Mouse (Mus musculus): ENCODE data around the gene Prrxl1.

Prrxl1 gene

DNA sequence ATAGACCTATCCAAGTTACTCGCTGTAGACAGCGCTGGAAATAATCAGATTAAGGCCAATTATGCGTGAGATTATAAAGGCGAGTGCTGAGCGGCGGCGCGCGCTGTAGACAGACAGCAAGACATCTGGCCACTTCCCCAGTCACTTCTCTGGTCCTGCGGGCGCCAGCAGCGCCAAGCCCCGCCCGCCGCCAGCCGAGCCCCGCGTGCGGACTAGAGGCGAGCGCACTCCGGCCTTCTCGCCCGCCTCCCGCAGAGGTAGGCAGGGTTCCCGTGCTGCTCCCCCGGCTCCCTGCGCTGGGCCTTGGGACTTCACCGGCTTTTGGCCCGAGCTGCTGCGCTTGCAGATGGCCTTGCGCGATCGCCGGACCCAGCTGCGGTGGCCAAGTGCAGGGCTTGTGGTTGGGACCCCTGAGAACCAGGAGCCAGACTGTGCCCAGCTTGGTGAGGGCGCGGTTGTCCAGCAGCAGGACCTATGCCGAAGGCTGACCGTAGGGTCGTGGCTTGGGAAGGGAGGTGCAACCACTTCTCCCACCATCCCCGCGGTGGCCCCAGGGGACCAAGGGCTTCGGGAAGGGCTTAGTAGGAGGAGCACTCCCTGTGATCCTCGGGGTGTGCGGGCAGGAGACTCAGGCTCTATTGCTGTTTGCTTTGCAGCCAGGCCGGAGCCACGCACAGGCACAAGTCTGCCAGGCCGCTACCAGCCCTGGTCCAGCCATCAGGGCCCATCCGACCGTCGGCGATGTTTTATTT is at the start of gene Prrxl1:
Prrxl1 (plus strand) TSS at position 118 of the 752 bp plus-strand sequence.
- DNase-seq: no peak

DNA sequence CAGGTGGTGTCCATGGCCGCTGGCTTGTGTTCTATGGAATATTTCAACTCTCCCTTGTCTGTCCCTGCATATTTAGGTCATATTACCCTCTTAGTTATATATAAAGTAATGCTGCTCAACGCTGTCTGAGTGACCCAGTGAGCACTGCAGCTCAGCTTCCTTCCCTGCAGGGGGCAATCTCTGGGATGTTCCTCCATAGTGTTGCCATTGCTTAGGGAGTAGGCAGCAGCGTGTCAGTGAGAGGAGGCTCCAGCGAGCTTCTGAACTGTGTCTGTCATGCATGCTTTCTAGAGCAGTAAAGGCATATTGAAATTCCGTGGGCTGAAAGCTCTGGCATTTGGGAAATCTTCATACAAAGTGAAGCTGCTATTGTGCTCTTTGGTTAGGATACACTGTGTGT is 47.4 kb upstream of the Prrxl1 start:
- no peak for DNase-seq

DNA sequence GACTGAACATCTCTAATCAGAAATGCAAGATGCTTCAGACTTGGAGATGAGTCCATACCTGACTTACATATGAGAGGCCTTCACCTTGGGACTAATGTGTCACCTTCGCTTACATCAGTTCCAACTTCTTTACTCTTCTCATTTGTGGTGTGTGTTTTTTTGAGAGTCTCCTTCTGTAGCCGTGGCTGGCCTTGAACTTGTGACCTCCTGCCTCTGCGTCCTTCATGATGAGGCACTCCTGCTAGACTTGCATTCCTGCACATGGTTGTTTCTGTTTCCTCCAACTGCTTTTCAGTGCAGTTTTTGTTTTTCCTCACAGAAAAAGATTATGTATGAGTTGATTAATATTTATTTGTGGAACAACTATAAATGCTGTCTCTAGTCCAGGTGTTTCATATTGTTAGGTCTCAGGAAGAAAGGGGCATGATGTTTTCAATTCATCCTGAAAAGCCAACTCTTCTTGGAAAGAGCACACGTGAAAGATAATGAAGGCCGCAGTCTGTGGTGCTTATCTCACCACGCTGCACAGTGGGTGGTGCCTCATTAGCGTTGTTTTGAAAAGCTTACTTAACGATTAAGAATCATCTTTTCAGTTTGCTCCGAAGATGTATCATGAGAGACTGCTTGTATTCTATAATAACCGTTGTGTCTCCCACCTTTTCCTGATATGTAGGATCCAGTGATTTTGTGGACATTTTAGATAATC is 45.9 kb upstream of the Prrxl1 start:
- DNase-seq: no peak

DNA sequence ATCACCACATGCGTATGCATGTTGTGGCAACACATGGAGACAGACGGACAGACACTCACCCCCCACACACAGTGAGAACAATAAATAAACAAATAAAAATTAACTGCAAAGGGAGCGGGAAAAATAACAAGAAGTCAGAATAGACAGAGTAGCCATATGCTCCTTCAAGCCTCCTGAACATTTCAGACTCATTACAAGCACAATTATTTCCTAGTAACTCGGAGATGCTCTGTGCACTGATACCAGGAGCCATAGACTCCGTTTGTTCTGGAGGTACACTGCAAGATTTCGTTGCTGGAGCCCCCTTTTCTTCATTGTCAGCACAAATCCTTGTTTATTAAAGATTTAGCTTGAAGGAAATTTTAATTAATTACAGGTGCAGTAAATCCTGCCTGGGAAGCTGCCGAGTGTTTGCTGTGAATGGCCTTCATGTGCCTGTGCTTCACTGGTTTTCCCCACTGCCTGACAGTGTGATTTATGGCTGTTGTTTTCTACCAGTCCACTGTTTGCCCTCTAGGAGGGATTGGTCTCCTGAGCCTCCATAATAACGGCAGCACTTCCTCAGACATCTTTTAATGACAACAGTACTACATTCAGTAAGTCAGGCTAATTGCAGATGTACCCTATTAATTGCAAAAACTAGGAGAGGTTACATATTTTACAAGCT is 44.2 kb upstream of the Prrxl1 start:
- DNase-seq: no peak

DNA sequence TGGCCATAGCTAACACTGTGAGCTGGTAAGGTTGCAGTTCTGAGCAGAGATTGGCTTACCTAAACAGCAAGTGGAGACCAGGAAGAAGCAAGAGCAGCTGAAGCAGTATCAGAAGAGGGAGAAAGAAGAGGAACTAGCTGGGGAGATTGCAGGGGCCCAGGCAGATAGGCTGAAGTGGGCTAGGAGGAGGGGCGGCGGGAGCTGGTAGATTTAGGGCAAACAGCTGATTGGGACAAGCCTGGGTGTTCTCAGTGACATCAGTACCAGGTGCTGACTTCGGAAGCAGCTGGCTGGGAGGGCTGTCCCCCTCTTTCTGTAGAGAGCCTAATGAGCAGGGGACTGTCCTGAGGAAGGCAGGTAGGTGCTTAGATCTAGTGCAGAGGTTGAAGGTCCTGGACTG is 37.8 kb upstream of the Prrxl1 start:
- no peak for DNase-seq

DNA sequence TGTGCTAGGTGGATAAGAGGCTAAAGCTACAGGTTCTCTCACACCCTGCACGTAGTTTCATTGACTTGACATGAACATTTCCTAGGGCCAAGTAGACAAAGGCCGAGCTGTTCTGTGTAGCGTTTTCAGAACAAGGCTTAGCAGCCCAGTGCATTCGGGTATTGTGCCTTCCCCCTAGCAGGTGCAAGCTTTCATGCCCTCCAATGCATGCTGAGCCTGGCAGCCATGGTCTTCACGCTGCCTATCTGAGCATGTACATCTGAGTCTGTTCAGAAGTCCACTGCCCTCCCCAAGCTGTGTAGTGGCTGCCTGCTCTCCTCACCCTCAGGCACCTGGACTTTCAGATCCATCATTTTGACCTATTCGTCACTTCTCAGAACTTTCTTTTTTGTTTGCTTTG is 35.5 kb upstream of the Prrxl1 start:
- DNase-seq: no peak

DNA sequence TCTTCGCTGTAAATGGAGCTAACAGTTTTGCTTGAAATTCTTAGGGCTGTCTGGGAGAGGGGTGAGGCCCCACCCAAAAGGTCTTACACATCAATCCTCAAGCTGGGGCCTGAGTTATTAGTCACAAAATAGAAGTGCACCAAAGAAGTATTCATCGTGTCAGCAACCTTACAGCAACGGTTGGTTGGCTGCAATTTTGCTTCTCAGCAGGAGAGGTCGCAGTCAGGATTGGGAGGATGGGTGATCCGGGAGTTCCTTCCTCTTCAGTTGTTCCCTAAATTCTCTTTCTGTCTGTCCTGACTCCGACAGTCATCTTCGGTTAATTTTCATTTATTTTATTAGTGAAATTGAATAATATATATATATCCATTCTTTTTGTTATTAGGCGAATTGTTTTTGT is 26.7 kb upstream of the Prrxl1 start:
- DNase-seq: no peak

DNA sequence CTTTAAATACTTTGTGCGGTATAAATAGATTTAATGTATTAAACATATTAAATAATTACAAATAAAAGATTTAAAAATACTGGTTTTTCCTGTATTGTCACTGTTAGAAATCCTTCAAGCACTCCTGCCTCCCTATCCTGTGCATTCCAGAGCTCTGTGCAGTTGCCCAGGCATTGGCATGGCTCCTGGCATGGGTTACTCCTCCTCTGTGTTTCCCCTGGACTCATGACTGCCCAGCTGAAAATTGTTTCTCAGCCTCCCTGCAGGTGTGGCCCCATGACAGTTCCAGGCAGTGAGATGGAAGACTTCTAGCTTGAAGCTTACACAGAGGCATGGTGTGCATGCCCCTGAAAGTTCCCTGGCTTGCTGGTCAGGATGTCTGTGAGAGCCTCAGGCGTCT is 20.8 kb upstream of the Prrxl1 start:
- no peak for DNase-seq

DNA sequence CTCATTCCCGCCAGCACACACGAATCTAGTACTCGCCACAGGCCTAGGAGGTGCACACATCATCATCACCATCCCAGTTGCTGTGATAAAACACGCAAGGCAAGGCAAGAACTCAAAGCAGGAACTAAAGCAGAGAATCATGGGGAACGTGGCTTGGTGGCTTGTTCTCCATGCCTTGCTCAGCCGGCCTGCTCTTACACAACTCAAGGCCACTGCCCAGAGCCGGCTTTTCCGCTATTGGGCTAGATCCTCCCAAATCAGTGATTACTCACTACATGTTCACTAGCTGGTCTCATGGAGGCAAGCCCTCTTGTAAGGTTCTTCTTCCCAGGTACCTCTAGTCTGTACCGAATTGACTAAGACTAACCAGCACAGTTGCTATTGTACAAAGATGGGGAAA is 15.5 kb upstream of the Prrxl1 start:
- DNase-seq: no peak

DNA sequence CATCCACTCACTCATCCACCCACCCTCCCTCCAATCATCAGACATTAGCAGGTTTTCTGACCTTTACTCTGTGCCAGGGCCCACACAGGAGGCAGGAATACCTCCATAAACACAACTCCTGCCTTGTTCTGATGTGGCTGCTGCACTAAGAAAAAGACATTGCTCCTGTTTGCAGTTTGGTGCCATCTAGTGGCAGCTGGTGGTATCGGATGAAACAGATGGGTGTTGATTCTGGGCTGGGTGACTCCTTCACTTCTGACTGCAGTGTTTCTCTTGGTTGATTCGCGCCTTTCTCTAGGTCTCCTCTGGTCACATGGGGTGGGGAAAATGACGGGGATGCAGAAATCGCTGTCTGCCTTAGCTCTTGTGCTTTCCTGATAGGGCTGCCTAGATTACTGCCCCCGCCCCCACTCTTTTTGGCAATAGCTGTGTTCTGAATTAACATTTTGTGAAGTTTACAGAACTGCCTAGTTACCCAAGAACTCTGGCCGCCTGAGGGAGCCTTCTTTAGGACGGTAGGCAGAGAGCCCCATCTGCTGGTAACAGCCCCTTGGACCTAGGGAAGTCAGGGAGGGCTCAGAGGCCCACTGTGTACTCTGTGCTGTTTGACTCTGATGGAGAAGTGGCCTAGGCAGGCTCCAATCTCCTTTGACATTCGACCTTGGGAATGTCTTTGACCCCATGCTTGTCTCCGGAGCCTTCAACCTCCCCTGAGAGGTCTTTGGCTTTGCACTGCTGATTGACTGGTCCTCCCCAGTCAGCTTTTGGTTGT is 12.0 kb upstream of the Prrxl1 start:
- peak; percentile 58 to 69 for DNase-seq

DNA sequence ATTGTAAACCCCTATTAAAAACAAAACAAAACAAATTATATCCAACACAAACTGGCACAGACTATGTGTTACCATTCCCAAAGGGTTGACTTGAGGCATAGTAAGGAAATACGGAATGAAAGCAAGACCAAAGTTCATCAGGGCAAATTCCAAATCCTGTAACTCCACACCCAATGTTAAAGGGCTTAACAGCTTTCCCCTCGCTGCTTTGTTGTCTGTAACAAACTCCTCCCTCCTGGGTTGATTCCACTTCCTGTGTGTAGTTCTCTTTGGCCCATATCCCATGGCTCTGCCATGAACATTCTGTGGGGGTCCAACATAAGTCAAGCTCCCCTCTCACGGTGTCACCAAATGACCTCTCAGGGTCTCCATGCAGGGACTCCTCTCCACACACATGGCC is 8.8 kb upstream of the Prrxl1 start:
- DNase-seq: no peak

DNA sequence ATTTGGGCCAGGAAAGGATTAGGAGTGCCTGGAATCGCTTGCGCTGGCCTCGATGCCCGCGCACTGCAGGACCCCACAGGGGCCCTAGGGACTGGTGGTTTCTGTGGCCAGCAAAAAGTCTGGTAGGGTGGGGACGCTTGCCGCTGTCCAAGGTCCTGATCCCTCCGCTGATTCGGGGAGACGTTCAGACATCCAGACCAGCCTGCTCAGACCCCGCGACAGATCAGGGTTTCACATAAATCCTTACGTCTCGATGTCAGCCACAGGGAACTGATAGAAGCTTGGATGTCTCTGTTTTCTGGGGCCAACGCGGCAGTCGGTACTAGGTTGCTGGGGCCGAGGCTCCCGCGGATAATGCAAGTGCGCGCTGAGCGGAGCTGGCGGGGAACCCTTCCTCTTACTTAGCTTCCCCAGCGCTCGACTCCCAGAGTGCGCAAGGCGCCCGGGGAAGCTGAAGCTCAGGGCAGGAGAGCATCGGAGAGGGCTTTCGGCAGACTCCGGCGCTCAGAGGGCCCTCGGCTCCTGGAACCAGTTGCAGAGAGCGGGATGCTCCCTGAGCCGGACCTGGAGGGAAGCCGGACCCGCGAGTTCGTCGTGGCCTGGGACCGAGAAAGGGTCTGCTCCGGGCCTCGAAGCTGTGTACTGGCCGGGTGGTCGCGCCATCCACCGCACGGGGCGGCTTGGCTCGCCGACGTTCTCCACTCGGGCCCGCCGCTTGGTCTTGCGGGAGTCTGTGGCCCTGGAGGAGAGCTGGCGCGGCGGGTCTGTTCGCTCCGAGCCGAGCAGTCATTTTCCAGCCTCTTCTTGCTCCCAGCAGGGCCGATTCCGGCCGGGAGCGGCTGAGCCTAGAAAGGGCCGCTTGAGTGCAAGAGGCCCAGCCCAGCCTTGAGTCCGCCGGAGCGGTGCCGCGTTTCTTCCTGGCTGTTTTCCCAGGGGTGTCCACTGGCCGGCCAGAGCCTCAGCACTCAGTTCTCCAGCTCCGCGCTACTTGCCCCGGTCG is 1.7 kb upstream of the Prrxl1 start:
- DNase-seq: peak in 1 of 2 experiments; percentile 27

DNA sequence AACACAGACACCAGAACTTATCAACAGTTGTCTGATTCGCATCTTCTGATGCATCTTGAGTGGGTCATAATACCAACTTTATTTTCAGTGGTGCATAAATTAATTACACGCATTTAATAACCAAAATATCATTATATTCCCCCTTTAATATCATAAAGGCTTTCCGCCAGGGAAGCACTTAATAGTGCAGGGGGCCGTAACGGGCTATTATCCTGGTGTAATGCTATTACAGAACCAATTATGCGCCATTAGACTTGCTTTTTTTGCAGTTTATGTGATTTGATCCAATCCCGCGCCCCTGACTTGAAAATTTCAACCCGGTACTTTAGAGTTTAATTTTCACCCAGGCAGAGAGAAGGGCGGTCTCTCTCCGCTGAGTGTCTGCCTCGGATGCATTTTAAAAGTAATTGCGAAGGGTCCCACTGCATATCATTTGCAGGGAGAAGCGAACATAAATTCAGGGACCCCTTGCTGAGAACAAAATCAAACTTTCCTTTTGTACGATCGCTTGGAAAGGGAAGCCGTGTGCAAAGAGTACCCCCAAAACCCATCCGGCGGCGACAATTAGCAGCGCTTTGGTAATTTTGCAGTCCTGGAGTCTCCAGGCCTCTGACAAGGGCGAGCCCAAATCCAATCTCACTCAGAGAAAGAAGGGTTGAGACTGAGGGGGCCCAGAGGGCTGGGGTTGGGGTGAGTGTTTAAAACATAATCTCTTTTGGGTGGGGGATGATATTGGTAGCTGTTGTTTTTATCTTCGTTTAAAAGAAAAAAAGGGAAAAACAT is 579 bp upstream of the Prrxl1 start:
- DNase-seq: no peak

DNA sequence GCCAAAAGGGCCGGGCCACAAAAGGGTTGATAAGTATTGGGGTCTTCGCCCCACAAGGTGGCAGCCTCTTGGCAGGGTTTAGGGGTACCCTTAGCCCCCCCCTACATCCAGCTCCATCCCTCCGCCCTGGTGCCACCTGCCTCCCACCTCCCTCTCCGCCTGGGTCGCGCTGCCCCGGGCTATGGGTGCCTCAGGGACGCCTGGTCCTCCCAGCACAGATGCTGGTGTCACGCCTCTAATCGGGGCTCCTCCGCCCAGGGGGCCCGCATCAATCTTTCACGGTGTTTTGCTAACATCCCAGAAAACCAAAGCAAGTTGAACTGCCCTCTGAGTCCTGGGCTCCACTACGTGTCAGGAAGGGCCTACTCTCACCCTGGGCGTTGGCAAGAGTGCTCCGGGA is 903 bp downstream of the Prrxl1 start:
- no peak for DNase-seq

DNA sequence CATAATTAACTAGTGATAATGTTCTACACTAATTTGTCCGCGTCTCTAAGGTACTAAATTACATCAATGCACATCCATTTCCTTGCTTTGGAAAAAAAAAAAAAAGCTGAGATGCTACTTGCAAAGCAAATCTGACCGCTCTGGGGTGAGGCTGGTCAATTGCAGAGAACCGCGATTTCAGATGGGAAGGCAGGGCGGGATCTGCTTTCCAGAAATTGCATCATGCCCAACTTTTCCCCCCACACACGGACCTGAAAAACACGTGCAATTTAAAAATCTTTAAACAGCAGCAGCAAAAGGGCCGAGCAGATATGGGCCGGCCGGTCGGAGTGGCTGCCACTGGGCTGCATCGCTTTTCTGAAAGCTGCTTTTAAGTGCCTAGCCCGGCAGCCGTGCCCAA is 6.3 kb downstream of the Prrxl1 start:
- no peak for DNase-seq

DNA sequence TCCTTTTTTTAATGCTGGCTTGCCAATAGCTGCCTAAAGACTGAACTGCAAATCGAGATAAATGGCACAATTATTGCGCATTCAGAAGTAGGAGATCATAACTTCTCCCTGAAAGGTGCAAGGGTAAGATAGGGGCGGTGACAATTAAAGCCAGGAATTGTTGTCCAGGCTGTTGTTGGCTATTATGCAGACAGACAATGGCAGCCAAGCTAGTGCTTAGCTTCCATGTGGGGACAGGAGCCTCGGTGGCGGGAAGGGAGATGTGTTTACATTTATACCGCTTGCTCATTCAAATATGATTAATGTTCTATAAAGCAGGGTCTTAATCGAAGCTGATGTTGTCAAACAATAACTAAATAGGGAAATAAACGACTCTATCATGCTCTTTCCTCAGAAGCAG is 7.1 kb downstream of the Prrxl1 start:
- no peak for DNase-seq

DNA sequence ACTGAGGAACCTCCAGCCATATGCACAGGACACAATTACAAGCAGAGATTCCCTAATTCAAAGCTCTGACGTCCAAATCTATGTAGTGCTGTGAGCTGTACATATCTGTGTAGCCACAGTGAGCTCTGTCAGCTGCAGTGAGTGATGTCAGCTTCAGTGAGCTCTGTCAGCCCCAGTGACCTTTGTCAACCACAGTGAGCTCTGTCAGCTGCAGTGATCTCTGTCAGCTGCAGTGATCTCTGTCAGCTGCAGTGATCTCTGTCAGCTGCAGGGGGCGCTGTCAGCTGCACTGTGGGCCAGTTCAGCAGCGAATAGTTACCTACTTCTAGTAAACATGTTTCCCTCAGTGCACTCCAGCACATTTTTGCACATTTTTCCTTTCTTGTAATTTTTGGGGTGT is 10.2 kb downstream of the Prrxl1 start:
- peak; percentile 25 to 38 for DNase-seq

DNA sequence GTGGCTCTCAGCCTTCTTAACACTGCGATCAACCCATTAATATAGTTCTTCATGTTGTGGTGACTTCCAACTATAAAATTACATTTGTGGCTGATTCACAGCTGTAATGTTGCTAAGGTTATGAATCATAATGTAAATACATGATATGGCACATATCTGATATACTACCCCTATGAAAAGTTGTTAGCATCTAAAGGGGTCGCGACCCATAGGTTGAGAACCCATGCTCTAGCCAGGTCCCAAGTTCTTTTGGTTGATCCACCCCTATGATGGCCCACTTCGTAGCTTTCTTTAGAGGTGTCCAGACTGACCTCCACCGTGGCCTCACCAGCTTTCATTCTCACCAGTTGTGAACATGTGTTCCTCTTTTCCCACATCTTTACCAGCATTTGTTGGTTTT is 18.0 kb downstream of the Prrxl1 start:
- DNase-seq: no peak

DNA sequence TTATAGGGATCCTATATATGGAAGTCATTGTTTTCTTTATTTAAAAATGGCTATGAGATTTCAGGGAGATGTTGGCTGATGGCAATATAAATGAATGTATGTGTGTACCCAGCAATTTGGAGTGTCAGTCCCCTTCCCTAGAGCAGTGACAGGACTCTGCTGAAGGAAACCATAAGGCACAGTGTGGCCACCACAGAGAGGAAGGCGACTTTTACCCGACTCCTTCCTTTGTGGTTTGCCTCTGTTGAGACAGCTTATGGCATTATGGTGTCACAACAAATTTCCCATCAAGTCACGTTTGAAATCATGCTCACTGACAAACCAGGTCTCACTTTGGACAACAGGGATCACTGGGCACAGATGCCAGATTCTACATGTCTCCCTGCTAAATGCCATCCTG is 25.0 kb downstream of the Prrxl1 start:
- DNase-seq: no peak

DNA sequence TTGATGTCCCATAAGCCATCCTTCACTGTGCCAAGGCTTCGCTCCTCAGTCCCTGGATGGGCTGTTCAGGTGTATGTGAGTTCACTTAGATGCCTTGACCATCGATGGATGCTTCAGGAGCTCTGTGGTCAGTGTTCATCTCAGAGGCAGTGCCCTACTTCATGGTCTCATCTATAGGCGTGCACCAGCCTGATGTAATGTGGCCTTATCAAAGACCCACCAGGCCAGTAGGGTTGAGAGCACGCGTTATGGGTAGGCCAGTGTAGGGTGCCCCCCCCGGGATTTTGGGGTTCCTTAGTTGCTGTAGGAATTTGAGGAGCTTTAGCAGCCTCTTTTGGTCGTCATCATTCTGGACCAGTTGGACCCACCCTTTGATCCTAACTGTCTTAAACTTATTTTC is 25.6 kb downstream of the Prrxl1 start:
- no peak for DNase-seq

DNA sequence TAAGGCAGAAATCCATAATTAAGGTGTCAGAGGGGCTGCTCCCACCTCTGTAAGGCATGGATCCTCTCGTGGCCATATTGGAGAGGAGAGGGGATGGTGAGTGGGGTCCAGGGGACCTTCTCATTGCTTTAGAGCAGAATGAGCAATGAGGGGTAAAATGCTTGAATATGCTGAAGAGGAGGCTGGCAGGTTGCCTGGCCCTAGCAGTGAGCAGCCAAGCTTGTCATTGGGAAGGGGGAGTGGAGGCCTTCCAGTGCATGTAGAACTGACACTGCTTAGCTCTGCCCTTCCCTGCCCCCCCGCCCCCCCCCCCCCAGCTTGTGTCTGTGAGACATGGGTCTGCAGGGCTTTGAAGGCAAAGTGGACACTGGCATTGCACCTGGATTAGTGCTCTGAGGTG is 28.1 kb downstream of the Prrxl1 start:
- no peak for DNase-seq

Measured in cerebellum, adult 18-20 months (tissue).